Mouse (Mus musculus) MEL (cell line): Measurements from ENCODE around the gene Tmbim6. TPM values are rescaled to one million over a fixed set of nuclear protein-coding genes. Genes with fewer than 3 reads are reported as not detected.

ENCODE experiments used
- DNase-seq: peaks from one replicate; pipeline ENCODE4 v3.0.0; 2011; ENCODE audit warnings: low read depth, low spot score
- H3K27ac ChIP-seq: 2 replicates; pipeline ENCODE4 v1.5.1; 2012; ENCODE audit warnings: low read depth, mild to moderate bottlenecking, control low read depth, low read length, moderate library complexity; ENCODE audit not compliant: control insufficient read depth
- H3K27me3 ChIP-seq, 2 experiments: fragments of 150-350 bp in 1 of 2; sonication (generic) in 1 of 2; 2 replicates each; pipeline ENCODE4 v1.6.1; 2012; ENCODE audit warnings: low read length in 2 of 2, mild to moderate bottlenecking in 2 of 2, improper control_type of control experiment in 1 of 2, moderate library complexity in 1 of 2; ENCODE audit not compliant: insufficient read depth in 2 of 2, control insufficient read depth in 1 of 2
- H3K36me3 ChIP-seq, 2 experiments: 2 replicates each; pipeline ENCODE4 v1.6.1; 2012 to 2014; ENCODE audit warnings: low read length in 2 of 2, improper control_type of control experiment in 1 of 2, inconsistent platforms in 1 of 2, mild to moderate bottlenecking in 1 of 2; ENCODE audit not compliant: insufficient read depth in 2 of 2, control insufficient read depth in 1 of 2
- H3K4me1 ChIP-seq, 2 experiments: fragments of 150-350 bp in 1 of 2; sonication (generic) in 1 of 2; 2 replicates each; pipeline ENCODE4 v1.6.1; 2012; ENCODE audit warnings: low read length in 2 of 2, improper control_type of control experiment in 1 of 2, mild to moderate bottlenecking in 1 of 2; ENCODE audit not compliant: insufficient read depth in 2 of 2, control insufficient read depth in 1 of 2
- H3K4me3 ChIP-seq, 2 experiments: fragments of 150-350 bp in 1 of 2; sonication (generic) in 1 of 2; 2 replicates each; pipeline ENCODE4 v1.5.1; 2012; ENCODE audit warnings: low read depth in 2 of 2, low read length in 2 of 2, mild to moderate bottlenecking in 2 of 2, moderate library complexity in 2 of 2, control low read depth in 1 of 2, improper control_type of control experiment in 1 of 2; ENCODE audit not compliant: control insufficient read depth in 1 of 2, insufficient read depth in 1 of 2
- H3K79me2 ChIP-seq: 2 replicates; pipeline ENCODE4 v1.6.1; 2012; ENCODE audit warnings: mild to moderate bottlenecking, low read length, moderate library complexity; ENCODE audit not compliant: control insufficient read depth, poor library complexity, insufficient read depth
- H3K9ac ChIP-seq: 2 replicates; pipeline ENCODE4 v1.6.1; 2012; ENCODE audit warnings: low read depth, mild to moderate bottlenecking, control low read depth, low read length, moderate library complexity; ENCODE audit not compliant: control insufficient read depth, poor library complexity, severe bottlenecking
- H3K9me3 ChIP-seq: fragments of 150-350 bp; sonication (generic); replicated peaks from 2 replicates; pipeline ENCODE4 v1.6.1; 2012; ENCODE audit warnings: mild to moderate bottlenecking, low read length, improper control_type of control experiment, moderate library complexity; ENCODE audit not compliant: insufficient read depth
- BHLHE40 ChIP-seq: IDR thresholded peaks from 2 replicates; pipeline ENCODE4 v1.6.1; 2012; ENCODE audit warnings: low read depth, mild to moderate bottlenecking, inconsistent platforms, low read length, improper control_type of control experiment, borderline replicate concordance
- CHD1 ChIP-seq: IDR thresholded peaks from 2 replicates; pipeline ENCODE4 v1.6.1; 2012; ENCODE audit warnings: low read depth, mild to moderate bottlenecking, inconsistent platforms, low read length, improper control_type of control experiment
- CTCF ChIP-seq, 3 experiments: IDR thresholded peaks in 2 of 3; conservative IDR thresholded peaks in 1 of 3; 2 replicates each; pipeline ENCODE4 v1.5.1; 2011 to 2012; ENCODE audit warnings: low read length in 3 of 3, low read depth in 2 of 3, mild to moderate bottlenecking in 2 of 3, improper control_type of control experiment in 1 of 3, inconsistent platforms in 1 of 3, mixed read lengths in 1 of 3, moderate library complexity in 1 of 3; ENCODE audit not compliant: control insufficient read depth in 1 of 3, insufficient read depth in 1 of 3, poor library complexity in 1 of 3, severe bottlenecking in 1 of 3
- EP300 ChIP-seq, 2 experiments: IDR thresholded peaks; 2 replicates each; pipeline ENCODE4 v1.6.1; 2011; ENCODE audit warnings: improper control_type of control experiment in 2 of 2, low read length in 2 of 2, low read depth in 1 of 2, mild to moderate bottlenecking in 1 of 2
- GABPA ChIP-seq: IDR thresholded peaks from 2 replicates; pipeline ENCODE4 v1.6.1; 2012; ENCODE audit warnings: low read depth, mild to moderate bottlenecking, inconsistent platforms, low read length, improper control_type of control experiment, moderate library complexity
- GATA1 ChIP-seq: IDR thresholded peaks from 2 replicates; pipeline ENCODE4 v1.6.1; 2011; ENCODE audit warnings: low read depth, low read length, improper control_type of control experiment
- HCFC1 ChIP-seq: IDR thresholded peaks from 2 replicates; pipeline ENCODE4 v1.6.1; 2012; ENCODE audit warnings: low read depth, mild to moderate bottlenecking, inconsistent platforms, low read length, improper control_type of control experiment, moderate library complexity
- KAT2A ChIP-seq: conservative IDR thresholded peaks from 2 replicates; pipeline ENCODE4 v1.6.1; 2012; ENCODE audit warnings: low read depth, low read length, improper control_type of control experiment, inconsistent platforms
- MAFK ChIP-seq: IDR thresholded peaks from 2 replicates; pipeline ENCODE4 v1.6.1; 2011; ENCODE audit warnings: low read depth, mild to moderate bottlenecking, low read length, improper control_type of control experiment, borderline replicate concordance
- MAX ChIP-seq: IDR thresholded peaks from 2 replicates; pipeline ENCODE4 v1.6.1; 2011; ENCODE audit warnings: low read length, improper control_type of control experiment
- MAZ ChIP-seq: IDR thresholded peaks from 2 replicates; pipeline ENCODE4 v1.6.1; 2012; ENCODE audit warnings: low read depth, mild to moderate bottlenecking, inconsistent platforms, low read length, improper control_type of control experiment
- MXI1 ChIP-seq: IDR thresholded peaks from 2 replicates; pipeline ENCODE4 v1.6.1; 2011; ENCODE audit warnings: mild to moderate bottlenecking, low read depth, low read length, improper control_type of control experiment
- NRF1 ChIP-seq: IDR thresholded peaks from 2 replicates; pipeline ENCODE4 v1.6.1; 2014; ENCODE audit warnings: low read depth, mild to moderate bottlenecking, inconsistent platforms, low read length, improper control_type of control experiment, moderate library complexity; ENCODE audit not compliant: poor library complexity, insufficient read depth, severe bottlenecking
- POLR2A ChIP-seq, 2 experiments: IDR thresholded peaks; 2 replicates each; pipeline ENCODE4 v1.6.1; 2011 to 2012; ENCODE audit warnings: low read length in 2 of 2, mild to moderate bottlenecking in 2 of 2, control low read depth in 1 of 2, improper control_type of control experiment in 1 of 2, low read depth in 1 of 2, moderate library complexity in 1 of 2; ENCODE audit not compliant: control insufficient read depth in 1 of 2, insufficient read depth in 1 of 2, poor library complexity in 1 of 2
- POLR2AphosphoS2 ChIP-seq: IDR thresholded peaks from 2 replicates; pipeline ENCODE4 v1.6.1; 2011; ENCODE audit warnings: low read length, improper control_type of control experiment
- POLR2AphosphoS5 ChIP-seq: IDR thresholded peaks from 2 replicates; pipeline ENCODE4 v1.6.1; 2012; ENCODE audit warnings: low read depth, borderline replicate concordance, mild to moderate bottlenecking, inconsistent platforms, low read length, moderate library complexity, mixed read lengths
- RCOR1 ChIP-seq: IDR thresholded peaks from 2 replicates; pipeline ENCODE4 v1.6.1; 2012; ENCODE audit warnings: low read depth, mild to moderate bottlenecking, inconsistent platforms, low read length, improper control_type of control experiment
- SIN3A ChIP-seq: IDR thresholded peaks from 2 replicates; pipeline ENCODE4 v1.6.1; 2012; ENCODE audit warnings: low read length, improper control_type of control experiment, inconsistent platforms
- SMC3 ChIP-seq: IDR thresholded peaks from 2 replicates; pipeline ENCODE4 v1.6.1; 2011; ENCODE audit warnings: low read depth, low read length, improper control_type of control experiment
- TAL1 ChIP-seq: IDR thresholded peaks from 2 replicates; pipeline ENCODE4 v1.6.1; 2012; ENCODE audit warnings: mild to moderate bottlenecking, inconsistent platforms, low read length, moderate library complexity, mixed read lengths
- TBP ChIP-seq: IDR thresholded peaks from 2 replicates; pipeline ENCODE4 v1.8.0; 2011; ENCODE audit warnings: low read depth, low read length, improper control_type of control experiment
- TCF12 ChIP-seq: IDR thresholded peaks from 2 replicates; pipeline ENCODE4 v1.6.1; 2014; ENCODE audit warnings: low read depth, mild to moderate bottlenecking, inconsistent platforms, low read length, improper control_type of control experiment, moderate library complexity
- UBTF ChIP-seq: IDR thresholded peaks from 2 replicates; pipeline ENCODE4 v1.6.1; 2012; ENCODE audit warnings: low read depth, mild to moderate bottlenecking, inconsistent platforms, low read length, improper control_type of control experiment, moderate library complexity, borderline replicate concordance; ENCODE audit not compliant: insufficient read depth
- USF1 ChIP-seq: IDR thresholded peaks from 2 replicates; pipeline ENCODE4 v1.6.1; 2014; ENCODE audit warnings: low read depth, mild to moderate bottlenecking, inconsistent platforms, low read length, improper control_type of control experiment, moderate library complexity
- USF2 ChIP-seq, 2 experiments: IDR thresholded peaks; 2 replicates each; pipeline ENCODE4 v1.6.1; 2011 to 2012; ENCODE audit warnings: improper control_type of control experiment in 2 of 2, low read length in 2 of 2, borderline replicate concordance in 1 of 2, inconsistent platforms in 1 of 2, low read depth in 1 of 2, mild to moderate bottlenecking in 1 of 2; ENCODE audit not compliant: insufficient read depth in 1 of 2
- ZMIZ1 ChIP-seq: IDR thresholded peaks from 2 replicates; pipeline ENCODE4 v1.6.1; 2012; ENCODE audit warnings: low read depth, mild to moderate bottlenecking, inconsistent platforms, low read length, improper control_type of control experiment, moderate library complexity
- ZNF384 ChIP-seq: IDR thresholded peaks from 2 replicates; pipeline ENCODE4 v1.6.1; 2012; ENCODE audit warnings: low read depth, mild to moderate bottlenecking, inconsistent platforms, low read length, improper control_type of control experiment
- polyA plus RNA-seq, 2 experiments: library from polyadenylated mRNA; stranded (reverse) in 1 of 2; unstranded in 1 of 2; fragments of >175 nt in 1 of 2; fragments of >200 nt in 1 of 2; gene quantifications; 2 replicates each; pipeline versions ENCODE4 v1.2.1 to v1.2.4; 2012; ENCODE audit warnings: low replicate concordance in 2 of 2, low read depth in 1 of 2; ENCODE audit not compliant: insufficient read length in 2 of 2, insufficient read depth in 1 of 2, missing spikeins in 1 of 2
- total RNA-seq: library from RNA; depleted of rRNA; stranded (reverse); fragments of 300-350 nt; gene quantifications from 2 replicates; pipeline ENCODE4 v1.2.3, GENCODE M21; 2012

Tmbim6 gene
- total and polyA plus RNA-seq, 3 experiments, result 243 to 339 TPM; not detected in 1

GRCm38 (mm10) chr15:99416348-99416882, 23.7 kb downstream of the Tmbim6 start (continued):
- TF ChIP-seq GABPA (no peak), RCOR1 (peak; percentile 18; the same call in 1 of the 2 replicates), BHLHE40 (0 out of 2 replicates have a peak, but pooled peaks have one; percentile 59), POLR2AphosphoS2 (no peak), TAL1 (no peak), USF1 (peak; percentile 53; the same call in 1 of the 2 replicates), POLR2AphosphoS5 (no peak), CHD1 (0 out of 2 replicates have a peak, but pooled peaks have one; percentile 23), SMC3 (peak; percentile 100), SIN3A (peak; percentile 93), EP300 (IDR thresholded peaks at IDR 0.05; ENCODE audit: low read depth in 1 of 2, low read length in 2 of 2) (peak in 1 of 2 experiments; percentile 56; a peak in 2 of 4 replicates), CTCF (IDR thresholded peaks at IDR 0.05 in 2 of 3, conservative IDR thresholded peaks at IDR 0.05 in 1 of 3; ENCODE audit: control insufficient read depth in 1 of 3, insufficient read depth in 1 of 3, low read depth in 2 of 3, low read length in 3 of 3, poor library complexity in 1 of 3, severe bottlenecking in 1 of 3) (peak in 2 of 3 experiments; percentile 100; a peak in 5 of 6 replicates), NRF1 (no peak), TBP (peak; percentile 67; the same call in 1 of the 2 replicates), MXI1 (peak; percentile 75; the same call in 1 of the 2 replicates), ZMIZ1 (no peak), MAX (peak; percentile 58; the same call in 1 of the 2 replicates), ZNF384 (peak; percentile 100), MAFK (no peak), KAT2A (no peak), USF2 (IDR thresholded peaks at IDR 0.05; ENCODE audit: borderline replicate concordance in 1 of 2, insufficient read depth in 1 of 2, low read depth in 1 of 2, low read length in 2 of 2) (no peak), UBTF (no peak)

GRCm38 (mm10) chr15:99416957-99417356, 24.3 kb downstream of the Tmbim6 start:
- H3K4me3 ChIP-seq, result peak overlapping the region; percentile 10 to 42; a peak in 3 of 4 replicates
- H3K4me1 ChIP-seq, result peaks cover 0 to 5% of the 10 kb centered on the region in 2 experiments; a peak in 2 of 4 replicates
- DNase-seq, result no peak
- peak overlapping the region; percentile 12; the same call in 1 of the 2 replicates for H3K9ac ChIP-seq
- H3K27ac ChIP-seq, result no peak overlapping the region
- H3K27me3 ChIP-seq, result no peaks in the 10 kb centered on the region
- H3K79me2 ChIP-seq, result no peaks in the 10 kb centered on the region
- TF ChIP-seq TBP, result no peak
- TF ChIP-seq SMC3, result no peak
- no peak for TF ChIP-seq MAZ
- no peak for TF ChIP-seq NRF1
- TF ChIP-seq USF1, result no peak
- TF ChIP-seq TCF12, result no peak
- no peak for TF ChIP-seq HCFC1
- no peak for TF ChIP-seq GATA1
- no peak for TF ChIP-seq POLR2A (IDR thresholded peaks at IDR 0.05; ENCODE audit: control insufficient read depth in 1 of 2, insufficient read depth in 1 of 2, low read depth in 1 of 2, low read length in 2 of 2, poor library complexity in 1 of 2)
- no peak for TF ChIP-seq ZMIZ1
- TF ChIP-seq CTCF (IDR thresholded peaks at IDR 0.05 in 2 of 3, conservative IDR thresholded peaks at IDR 0.05 in 1 of 3; ENCODE audit: control insufficient read depth in 1 of 3, insufficient read depth in 1 of 3, low read depth in 2 of 3, low read length in 3 of 3, poor library complexity in 1 of 3, severe bottlenecking in 1 of 3), result no peak
- no peak for TF ChIP-seq TAL1
- no peaks in the 10 kb centered on the region for H3K36me3 ChIP-seq
- H3K9me3 ChIP-seq, result no peaks in the 10 kb centered on the region
